Mouse (Mus musculus) heart, embryonic 15.5 days (tissue): ENCODE measurements around the gene Taar8b. TPM values are rescaled to one million over a fixed set of nuclear protein-coding genes. Genes with fewer than 3 reads are reported as not detected.
"Not testable (repeated sequence)": the region's sequence is repeated elsewhere in the genome, so short reads cannot be mapped to it uniquely, and the experiment has no call there.

Experiments
- ATAC-seq: fragments of 200-750 bp; cut with Nextera tagmentation; replicated peaks from 2 replicates; pipeline ENCODE4 v1.8.0; 2017; ENCODE audit warnings: low read depth, moderate TSS enrichment; ENCODE audit not compliant: insufficient number of reproducible peaks, insufficient read depth, low FRiP score
- H3K27ac ChIP-seq: fragments of 300-500 bp; sonication (generic); 2 replicates; pipeline ENCODE4 v1.5.1; 2015; ENCODE audit warnings: mild to moderate bottlenecking, inconsistent platforms
- H3K27me3 ChIP-seq: fragments of 300-500 bp; sonication (generic); 2 replicates; pipeline ENCODE4 v1.6.1; 2015; ENCODE audit warnings: inconsistent platforms
- H3K36me3 ChIP-seq: fragments of 300-500 bp; sonication (generic); 2 replicates; pipeline ENCODE4 v1.6.1; 2015; ENCODE audit warnings: mild to moderate bottlenecking, inconsistent platforms
- H3K4me1 ChIP-seq: fragments of 300-500 bp; sonication (generic); replicated peaks from 2 replicates; pipeline ENCODE4 v1.6.1; 2015; ENCODE audit warnings: inconsistent platforms
- H3K4me2 ChIP-seq: fragments of 300-500 bp; sonication (generic); 2 replicates; pipeline ENCODE4 v1.6.1; 2015; ENCODE audit warnings: inconsistent platforms, mild to moderate bottlenecking, moderate library complexity
- H3K4me3 ChIP-seq: fragments of 300-500 bp; sonication (generic); 2 replicates; pipeline ENCODE4 v1.5.1; 2015; ENCODE audit warnings: mild to moderate bottlenecking, inconsistent platforms
- H3K9ac ChIP-seq: fragments of 300-500 bp; sonication (generic); 2 replicates; pipeline ENCODE4 v1.6.1; 2015; ENCODE audit warnings: mild to moderate bottlenecking, inconsistent platforms
- H3K9me3 ChIP-seq: fragments of 300-500 bp; sonication (generic); replicated peaks from 2 replicates; pipeline ENCODE4 v1.6.1; 2016; ENCODE audit warnings: inconsistent platforms
- WGBS: fragments of 180-500 bp; shearing (Covaris S2); methylation state at CpG from one replicate; pipeline ENCODE4 v1.1.7; 2015; ENCODE audit warnings: mixed read lengths; 5-methylcytosine and 5-hydroxymethylcytosine counted together
- polyA plus RNA-seq: library from polyadenylated mRNA; unstranded; fragments of >200 nt; fragmentation: Nextera tagmentation; extraction: Ambion mirVana; gene quantifications from 2 replicates; pipeline ENCODE4 v1.2.1, GENCODE M21; 2015

Taar8b gene
- polyA plus RNA-seq, 1 experiment from 2014 or later, result not detected

DNA sequence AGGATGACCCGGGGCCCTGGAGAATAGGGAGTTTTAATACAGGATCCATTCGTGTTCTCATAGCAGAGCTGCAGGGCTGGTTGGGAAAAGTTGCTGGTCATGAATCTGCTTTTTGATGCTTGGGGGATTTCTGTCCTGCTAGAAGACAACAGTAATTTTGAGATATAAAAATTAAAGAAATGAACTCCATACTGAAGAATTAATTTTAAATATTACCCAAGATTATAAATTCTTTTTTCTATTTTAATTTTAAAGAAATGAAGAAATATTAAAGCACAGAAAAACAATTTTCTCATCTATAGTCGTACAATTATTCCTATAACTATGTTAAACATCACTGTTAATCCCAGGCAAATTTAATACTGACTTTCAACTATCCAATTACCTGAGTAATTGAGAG lies 9.7 kb upstream of the Taar8b start, which contains the start of gene Taar8c:
TSS of gene Taar8c (minus strand) at position 101 of the 400 bp plus-strand sequence.
- WGBS, result 85% methylated on average over 1 of the region's 3 CpGs
- H3K4me2 ChIP-seq, ATAC-seq, H3K27me3 ChIP-seq, H3K9me3 ChIP-seq, H3K36me3 ChIP-seq, H3K4me1 ChIP-seq, H3K4me3 ChIP-seq, H3K9ac ChIP-seq, H3K27ac ChIP-seq: not testable (repeated sequence)

DNA sequence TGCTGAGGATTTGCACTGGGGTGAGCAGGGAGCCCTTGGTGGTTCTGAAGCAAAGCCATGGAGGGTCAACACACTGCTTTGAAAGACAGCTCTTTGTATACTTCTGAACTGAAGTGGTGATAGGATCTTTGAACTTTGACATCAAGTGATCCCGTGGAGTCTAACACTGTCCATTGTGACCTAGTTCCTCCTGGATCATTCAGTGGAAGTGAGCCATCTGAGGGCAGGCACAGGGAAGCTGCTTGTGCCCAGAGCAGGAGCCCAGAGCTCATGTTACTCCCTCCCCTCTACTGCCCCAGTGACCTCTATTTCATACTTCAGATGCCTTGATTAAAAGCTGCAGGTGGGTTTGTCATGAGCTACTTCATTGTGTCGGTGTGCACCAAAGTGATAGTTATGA lies 4.9 kb upstream of the Taar8b start:
- not testable (repeated sequence) for H3K4me1 ChIP-seq, H3K36me3 ChIP-seq, H3K27me3 ChIP-seq, H3K4me2 ChIP-seq, H3K9ac ChIP-seq, H3K4me3 ChIP-seq, ATAC-seq, H3K9me3 ChIP-seq, H3K27ac ChIP-seq
- whole genome bisulfite sequencing, result 57% methylated on average over 2 of the region's 2 CpGs

DNA sequence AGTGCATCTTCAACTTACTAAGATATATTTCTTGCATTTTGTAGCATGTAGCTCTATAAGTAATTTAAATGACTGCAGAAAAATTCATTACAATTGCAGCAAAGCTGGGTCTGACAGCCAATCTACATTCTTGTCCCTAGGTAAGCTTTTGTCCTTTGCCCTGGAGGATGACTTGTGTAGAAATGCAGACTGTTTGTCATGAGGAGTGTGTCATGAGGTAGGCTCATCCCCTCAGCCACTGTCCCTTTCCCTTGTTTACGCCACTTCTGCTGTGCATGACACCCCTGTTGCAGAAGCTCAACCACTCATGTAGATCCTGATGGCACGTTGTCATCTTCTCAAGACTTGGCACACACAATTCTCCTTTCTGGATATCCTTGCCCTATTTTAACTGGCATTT lies 4.9 kb downstream of the Taar8b start:
- no peak overlapping the region for H3K27ac ChIP-seq
- no peaks in the 10 kb centered on the region for H3K4me1 ChIP-seq
- H3K27me3 ChIP-seq, result no peaks in the 10 kb centered on the region
- ATAC-seq, result no peak
- no peaks in the 10 kb centered on the region for H3K9me3 ChIP-seq
- no peak overlapping the region for H3K4me3 ChIP-seq
- H3K4me2 ChIP-seq, result no peak overlapping the region
- H3K36me3 ChIP-seq, result no peaks in the 10 kb centered on the region
- WGBS, result 88% methylated on average over 2 of the region's 2 CpGs
- no peak overlapping the region for H3K9ac ChIP-seq

DNA sequence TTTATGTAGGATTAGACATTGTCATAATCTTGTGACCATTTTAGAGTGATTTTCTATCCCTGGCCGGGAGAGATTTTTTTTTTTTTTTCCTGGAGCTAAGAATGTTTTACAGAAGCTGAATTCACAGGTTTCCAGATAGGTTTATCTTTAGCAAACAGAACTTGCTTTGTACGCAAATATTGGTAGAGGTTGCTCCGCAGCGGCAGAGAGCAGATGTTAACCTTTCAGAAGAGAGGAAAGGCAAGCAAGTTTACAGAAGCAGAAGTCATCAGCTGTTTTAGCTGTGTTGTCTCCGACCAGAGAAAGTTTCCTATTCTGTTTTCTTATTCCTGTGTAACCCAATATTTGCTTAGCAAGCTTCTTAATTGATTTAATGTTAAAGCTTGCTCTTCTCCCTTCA lies 5.5 kb downstream of the Taar8b start:
- no peak for ATAC-seq
- no peaks in the 10 kb centered on the region for H3K9me3 ChIP-seq
- no peak overlapping the region for H3K4me3 ChIP-seq
- no peaks in the 10 kb centered on the region for H3K4me1 ChIP-seq
- H3K27me3 ChIP-seq, result no peaks in the 10 kb centered on the region
- no peaks in the 10 kb centered on the region for H3K36me3 ChIP-seq
- H3K27ac ChIP-seq, result no peak overlapping the region
- no peak overlapping the region for H3K9ac ChIP-seq
- 52% methylated on average over 5 of the region's 5 CpGs for WGBS
- H3K4me2 ChIP-seq, result no peak overlapping the region

DNA sequence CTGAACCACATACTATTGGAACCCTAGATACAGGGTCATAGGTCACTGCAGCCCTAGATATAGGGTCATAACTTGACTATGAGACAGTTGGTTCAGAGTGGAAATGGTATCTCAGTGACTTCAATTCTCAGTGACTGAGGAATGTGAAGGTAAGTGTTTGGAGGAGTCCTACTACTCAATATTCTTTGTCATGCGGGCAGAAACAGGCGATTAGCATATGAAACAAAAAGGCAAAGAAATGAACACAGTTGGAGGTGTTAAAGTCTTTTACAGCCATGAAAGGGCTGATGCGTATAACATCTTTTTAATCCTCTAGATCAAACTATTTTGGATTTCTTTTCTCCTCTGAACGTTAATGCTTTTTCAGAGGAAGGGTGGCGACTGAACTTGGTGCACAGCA lies 6.2 kb downstream of the Taar8b start:
- Histone ChIP-seq H3K9ac (no peak overlapping the region), H3K4me3 (no peak overlapping the region), H3K4me2 (no peak overlapping the region), H3K27me3 (no peaks in the 10 kb centered on the region), H3K9me3 (no peaks in the 10 kb centered on the region), H3K36me3 (no peaks in the 10 kb centered on the region), H3K27ac (no peak overlapping the region), H3K4me1 (no peaks in the 10 kb centered on the region)
- no peak for ATAC-seq
- 82% methylated on average over 5 of the region's 5 CpGs for WGBS

DNA sequence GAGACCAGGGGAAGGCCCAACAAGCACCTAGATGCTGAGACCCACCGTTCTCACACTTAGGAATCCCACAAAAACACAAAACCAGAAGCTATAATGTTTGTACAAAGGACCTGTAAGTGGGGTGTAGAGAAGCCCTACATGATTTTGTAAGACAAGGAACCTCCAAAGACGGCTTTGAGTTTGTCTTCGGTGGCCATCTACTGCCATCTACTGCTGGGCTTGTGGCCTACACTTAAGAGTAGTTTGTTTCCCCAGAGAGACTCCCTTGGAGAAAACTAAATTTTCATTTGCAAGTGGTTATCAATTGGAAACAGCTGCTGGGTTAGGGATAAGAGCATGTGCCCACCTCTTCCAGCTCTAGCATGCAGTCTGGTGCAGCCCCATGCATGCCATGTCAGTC lies 11.9 kb downstream of the Taar8b start:
- Histone ChIP-seq H3K9ac (no peak overlapping the region), H3K36me3 (no peaks in the 10 kb centered on the region), H3K27me3 (no peaks in the 10 kb centered on the region), H3K27ac (no peak overlapping the region), H3K4me2 (no peak overlapping the region), H3K9me3 (no peaks in the 10 kb centered on the region), H3K4me1 (no peaks in the 10 kb centered on the region), H3K4me3 (no peak overlapping the region)
- ATAC-seq, result no peak
- 28% methylated on average over 3 of the region's 3 CpGs for WGBS

DNA sequence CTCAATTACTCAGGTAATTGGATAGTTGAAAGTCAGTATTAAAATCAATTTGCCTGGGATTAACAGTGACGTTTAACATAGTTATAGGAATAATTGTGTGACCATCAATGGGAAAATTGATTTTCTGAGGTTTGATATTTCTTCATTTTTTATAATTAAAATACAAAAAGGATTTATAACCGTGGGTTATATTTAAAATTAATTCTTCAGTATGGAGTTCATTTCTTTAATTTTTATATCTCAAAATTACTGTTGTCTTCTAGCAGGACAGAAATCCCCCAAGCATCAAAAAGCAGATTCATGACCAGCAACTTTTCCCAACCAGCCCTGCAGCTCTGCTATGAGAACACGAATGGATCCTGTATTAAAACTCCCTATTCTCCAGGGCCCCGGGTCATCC lies 15.9 kb downstream of the Taar8b start, which contains the start of gene Taar8a:
TSS of gene Taar8a (plus strand) at position 301 of the 400 bp plus-strand sequence.
- H3K4me2 ChIP-seq, H3K27me3 ChIP-seq, H3K4me3 ChIP-seq, H3K4me1 ChIP-seq, H3K9me3 ChIP-seq, H3K36me3 ChIP-seq, H3K9ac ChIP-seq, ATAC-seq, H3K27ac ChIP-seq: not testable (repeated sequence)
- 75% methylated on average over 2 of the region's 4 CpGs for WGBS

DNA sequence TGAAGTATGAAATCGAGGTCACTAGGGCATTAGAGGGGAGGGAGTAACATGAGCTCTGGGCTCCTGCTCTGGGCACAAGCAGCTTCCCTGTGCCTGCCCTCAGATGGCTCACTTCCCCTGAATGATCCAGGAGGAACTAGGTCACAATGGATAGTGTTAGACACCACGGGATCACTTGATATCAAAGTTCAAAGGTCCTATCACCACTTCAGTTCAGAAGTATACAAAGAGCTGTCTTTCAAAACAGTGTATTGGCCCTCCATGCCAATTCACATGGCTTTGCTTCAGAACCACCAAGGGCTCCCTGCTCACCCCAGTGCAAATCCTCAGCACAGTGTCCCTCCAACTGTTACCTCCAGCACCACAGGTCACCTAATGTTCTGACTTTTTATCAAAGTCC lies 17.3 kb downstream of the Taar8b start:
- not testable (repeated sequence) for H3K4me2 ChIP-seq, H3K27ac ChIP-seq, H3K4me3 ChIP-seq, H3K9ac ChIP-seq, H3K27me3 ChIP-seq, H3K36me3 ChIP-seq, ATAC-seq, H3K9me3 ChIP-seq, H3K4me1 ChIP-seq
- WGBS, result 45% methylated on average over 2 of the region's 2 CpGs

DNA sequence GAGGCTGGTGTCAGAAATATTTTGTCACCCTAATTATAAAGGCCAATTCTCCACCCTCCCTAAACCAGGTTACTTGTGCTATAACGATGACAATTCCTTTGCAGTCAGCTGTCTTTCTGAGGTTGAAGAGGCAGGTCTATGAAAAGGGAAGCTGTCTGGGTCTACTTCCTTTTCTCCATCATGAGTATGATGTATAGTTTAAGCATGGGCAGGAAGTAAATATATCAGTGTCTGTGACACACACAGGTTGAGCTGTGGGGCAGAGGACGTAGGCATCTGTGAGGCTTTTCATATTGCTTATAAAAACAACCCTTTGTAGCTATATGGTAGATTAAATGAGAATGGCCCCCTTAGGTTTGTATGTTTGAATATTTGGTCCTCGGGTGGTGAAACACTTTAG lies 33.1 kb downstream of the Taar8b start:
- 76% methylated on average over 3 of the region's 3 CpGs for WGBS
- Histone ChIP-seq H3K9ac (no peak overlapping the region), H3K4me3 (no peak overlapping the region)

DNA sequence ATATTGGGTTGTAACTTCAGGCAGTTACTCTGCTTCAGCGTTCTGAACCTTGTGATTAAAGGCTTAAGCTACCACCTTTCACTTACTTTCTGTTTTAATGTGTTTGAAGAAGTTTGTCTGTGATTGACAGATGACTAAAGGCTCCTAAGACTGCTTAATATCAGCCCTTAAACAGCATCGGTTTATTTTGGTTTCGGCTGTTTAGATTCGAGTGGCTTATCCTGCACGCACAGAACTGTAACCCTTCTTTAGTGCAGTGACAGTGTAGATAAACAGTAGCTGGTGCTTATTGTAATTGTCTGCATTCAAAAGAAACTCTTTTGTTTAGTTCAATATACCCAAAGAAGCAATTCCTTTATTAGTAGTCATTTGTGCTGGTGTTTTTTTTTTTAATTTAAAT lies 40.1 kb downstream of the Taar8b start:
- Histone ChIP-seq H3K4me2 (no peak overlapping the region), H3K27me3 (no peaks in the 10 kb centered on the region), H3K9me3 (no peaks in the 10 kb centered on the region), H3K9ac (no peak overlapping the region), H3K27ac (no peak overlapping the region), H3K4me1 (no peaks in the 10 kb centered on the region), H3K4me3 (no peak overlapping the region), H3K36me3 (no peaks in the 10 kb centered on the region)
- 29% methylated on average over 5 of the region's 5 CpGs for WGBS
- ATAC-seq, result no peak

More for the DNA sequence above, 33.1 kb downstream of the Taar8b start:
- no peak overlapping the region for H3K27ac ChIP-seq
- no peaks in the 10 kb centered on the region for H3K4me1 ChIP-seq
- H3K9me3 ChIP-seq, result no peaks in the 10 kb centered on the region
- H3K36me3 ChIP-seq, result no peaks in the 10 kb centered on the region
- no peaks in the 10 kb centered on the region for H3K27me3 ChIP-seq
- H3K4me2 ChIP-seq, result no peak overlapping the region
- no peak for ATAC-seq

DNA sequence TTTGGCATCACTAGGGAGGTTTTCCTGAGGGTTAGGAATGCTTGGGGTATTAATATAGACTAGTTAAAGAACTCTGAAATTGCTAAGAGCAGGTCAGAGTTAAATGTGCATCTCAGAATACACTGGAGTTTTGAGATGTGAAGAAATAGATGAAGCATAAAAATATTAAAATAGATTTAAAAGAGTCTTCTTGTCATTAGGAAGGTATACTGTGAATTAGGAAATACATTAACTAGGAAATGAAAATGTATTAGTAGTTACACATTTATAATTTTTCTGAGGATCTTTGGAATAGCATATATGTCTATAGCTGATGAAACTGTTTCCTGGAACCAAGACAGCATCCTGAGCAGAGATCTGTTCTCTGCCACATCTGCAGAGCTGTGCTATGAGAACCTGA lies 42.9 kb downstream of the Taar8b start, which contains the start of gene Taar7f:
TSS of gene Taar7f (plus strand) at position 301 of the 400 bp plus-strand sequence.
- Histone ChIP-seq H3K9me3 (no peaks in the 10 kb centered on the region), H3K4me1 (no peaks in the 10 kb centered on the region), H3K27ac (no peak within 1 kb of the TSS), H3K27me3 (no peaks in the 10 kb centered on the region), H3K4me2 (no peak within 1 kb of the TSS), H3K36me3 (no peaks in the 10 kb centered on the region), H3K9ac (no peak within 1 kb of the TSS), H3K4me3 (no peak within 1 kb of the TSS)
- ATAC-seq, result no peak
